Mouse (Mus musculus) yolk sac, embryonic 10.5 days (tissue): Measurements from ENCODE around the gene B3gat2.
A peak's percentile ranks its signal among the peaks of the same experiment; 100 is the strongest.

ENCODE experiments used
- DNase-seq: peaks from one replicate; pipeline ENCODE4 v3.0.0-alpha.2; 2017; ENCODE audit warnings: low spot score

B3gat2 gene

GRCm38 (mm10) chr1:23761502-23762135 lies at the start of gene B3gat2:
Gene B3gat2, plus strand, starts transcription at chr1:23761753.
- peak; percentile 10 for DNase-seq

- DNase-seq = no peak
Measured at GRCm38 (mm10) chr1:23720326-23720725, 41.2 kb upstream of the B3gat2 start.

GRCm38 (mm10) chr1:23721036-23721435 lies 40.5 kb upstream of the B3gat2 start:
- no peak for DNase-seq

GRCm38 (mm10) chr1:23722469-23723372 lies 38.8 kb upstream of the B3gat2 start:
- no peak for DNase-seq

- no peak for DNase-seq
Measured at GRCm38 (mm10) chr1:23731324-23731723, 30.2 kb upstream of the B3gat2 start.

- no peak for DNase-seq
Measured at GRCm38 (mm10) chr1:23750864-23751532, 10.6 kb upstream of the B3gat2 start.

- DNase-seq = no peak
Measured at GRCm38 (mm10) chr1:23753091-23753490, 8.5 kb upstream of the B3gat2 start.

- no peak for DNase-seq
Measured at GRCm38 (mm10) chr1:23753591-23753990, 8.0 kb upstream of the B3gat2 start.

- no peak for DNase-seq
Measured at GRCm38 (mm10) chr1:23754340-23754739, 7.2 kb upstream of the B3gat2 start.

- DNase-seq = no peak
Measured at GRCm38 (mm10) chr1:23754967-23755366, 6.6 kb upstream of the B3gat2 start.

GRCm38 (mm10) chr1:23762136-23762687 lies 659 bp downstream of the B3gat2 start:
- DNase-seq = peak; percentile 12

GRCm38 (mm10) chr1:23762782-23763630 lies 1.5 kb downstream of the B3gat2 start:
- DNase-seq = peak; percentile 79

GRCm38 (mm10) chr1:23763726-23764125 lies 2.2 kb downstream of the B3gat2 start:
- DNase-seq = no peak

- DNase-seq = no peak
Measured at GRCm38 (mm10) chr1:23764710-23765109, 3.2 kb downstream of the B3gat2 start.

GRCm38 (mm10) chr1:23773039-23773438 lies 11.5 kb downstream of the B3gat2 start:
- DNase-seq = no peak

GRCm38 (mm10) chr1:23792737-23793533 lies 31.4 kb downstream of the B3gat2 start:
- peak; percentile 23 for DNase-seq

- DNase-seq = no peak
Measured at GRCm38 (mm10) chr1:23798306-23798705, 36.8 kb downstream of the B3gat2 start.

- no peak for DNase-seq
Measured at GRCm38 (mm10) chr1:23821615-23822014, 60.1 kb downstream of the B3gat2 start.

- DNase-seq = peak; percentile 28
Measured at GRCm38 (mm10) chr1:23826887-23827758, 65.6 kb downstream of the B3gat2 start.

GRCm38 (mm10) chr1:23834246-23834645 lies 72.7 kb downstream of the B3gat2 start:
- DNase-seq = no peak
